Mouse (Mus musculus): ENCODE measurements around the gene Rgsl1. TPM values are rescaled to one million over a fixed set of nuclear protein-coding genes. Genes with fewer than 3 reads are reported as not detected.
A peak's percentile ranks its signal among the peaks of the same experiment; 100 is the strongest.
"Not testable (repeated sequence)": the region's sequence is repeated elsewhere in the genome, so short reads cannot be mapped to it uniquely, and the experiment has no call there.

Rgsl1 gene
- total RNA-seq, 2 experiments from 2014 or later: 0.48 to 0.50 TPM

- peak; percentile 19 to 62 for DNase-seq (ENCODE audit: low spot score in 2 of 2)
Measured at GRCm38 (mm10) chr1:153776257-153776656, 67.7 kb downstream of the Rgsl1 start.

- no peak for DNase-seq (ENCODE audit: low spot score in 2 of 2)
Measured at GRCm38 (mm10) chr1:153775174-153775573, 68.8 kb downstream of the Rgsl1 start.

- no peak for DNase-seq (ENCODE audit: low spot score in 2 of 2)
Measured at GRCm38 (mm10) chr1:153770776-153771167, 73.2 kb downstream of the Rgsl1 start.

DNA sequence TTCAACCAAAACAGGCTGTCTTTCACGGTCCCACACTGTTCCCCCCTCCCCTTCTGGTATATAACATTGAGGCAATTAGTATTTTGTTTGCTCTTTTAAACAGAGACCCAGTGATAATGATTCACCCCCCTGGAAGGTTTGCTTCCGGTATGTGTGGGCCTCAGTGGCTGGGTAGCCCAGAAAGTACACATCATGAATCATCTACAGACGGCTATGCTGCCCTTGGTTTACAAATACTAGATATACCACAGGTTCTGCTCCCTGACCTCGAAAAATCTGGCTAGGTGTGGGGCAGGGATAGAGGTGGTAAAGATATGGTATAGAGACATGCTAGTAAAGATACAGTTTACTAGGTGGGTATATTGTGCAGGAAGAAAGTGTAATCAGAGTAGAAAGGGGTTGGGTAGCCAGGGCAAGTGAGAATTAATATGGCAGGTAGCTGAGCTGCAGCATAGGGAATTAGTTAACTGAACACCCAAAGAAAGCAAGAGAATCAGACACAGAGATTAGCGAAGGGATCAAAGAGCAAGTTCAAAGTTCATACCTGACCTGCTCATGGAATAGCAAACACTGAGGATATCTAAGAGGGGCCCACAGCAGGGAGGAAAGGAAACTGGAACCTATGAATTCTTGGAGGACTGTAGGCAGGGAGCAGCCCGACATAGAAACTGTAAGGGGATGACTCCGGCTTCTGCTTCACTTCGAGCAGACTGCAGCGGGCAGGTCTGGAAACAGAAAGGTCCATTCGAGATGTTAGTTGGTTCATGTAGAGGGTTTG lies 73.8 kb downstream of the Rgsl1 start:
- no peak for DNase-seq (ENCODE audit: low spot score in 2 of 2)

GRCm38 (mm10) chr1:153769571-153769970 lies 74.4 kb downstream of the Rgsl1 start:
- DNase-seq (ENCODE audit: low spot score in 2 of 2): not testable (repeated sequence)

DNA sequence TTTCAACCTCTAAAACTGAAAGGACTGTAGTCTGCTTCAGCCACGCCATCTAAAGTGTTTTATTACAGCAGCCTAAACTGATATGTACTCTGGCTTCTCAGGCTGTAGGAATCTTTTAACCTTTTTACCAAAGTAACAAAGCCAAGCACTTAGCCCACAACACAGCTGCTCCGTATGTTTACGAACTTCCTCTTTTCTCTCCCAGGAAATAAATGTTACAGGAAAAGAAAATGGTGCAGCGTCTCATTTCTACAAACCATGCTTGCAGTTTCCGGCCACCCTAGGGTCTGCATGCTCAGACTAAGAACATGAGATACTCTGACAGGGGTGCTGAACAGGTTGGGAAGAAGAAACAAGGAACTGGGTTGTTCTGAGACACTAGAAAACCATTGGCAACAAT lies 75.5 kb downstream of the Rgsl1 start:
- no peak for DNase-seq (ENCODE audit: low spot score in 2 of 2)

DNA sequence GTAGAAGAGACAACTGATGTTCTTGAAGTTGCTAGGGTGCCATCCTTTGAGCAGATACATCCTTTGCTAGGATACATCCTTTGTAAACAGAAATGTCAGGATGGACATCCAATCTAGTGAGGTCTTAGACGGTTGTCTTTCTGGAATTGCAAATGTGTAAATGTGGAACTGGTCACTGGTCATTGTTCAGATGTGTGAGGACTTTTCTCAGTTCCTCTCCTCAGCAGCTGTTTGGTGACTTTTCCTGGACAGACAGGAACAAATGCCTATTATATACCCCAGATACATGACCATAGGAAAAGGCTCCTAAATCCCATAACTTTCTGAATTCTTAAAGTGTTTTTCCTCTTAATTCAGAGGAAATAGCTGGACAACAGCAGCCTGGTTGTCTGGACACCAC lies 76.7 kb downstream of the Rgsl1 start:
- no peak for DNase-seq (ENCODE audit: low spot score in 2 of 2)

- DNase-seq (ENCODE audit: low spot score in 2 of 2): no peak
Measured at GRCm38 (mm10) chr1:153766298-153766697, 77.6 kb downstream of the Rgsl1 start.

- DNase-seq (ENCODE audit: low spot score in 2 of 2): no peak
Measured at GRCm38 (mm10) chr1:153764136-153764535, 79.8 kb downstream of the Rgsl1 start.

- no peak for DNase-seq (ENCODE audit: low spot score in 2 of 2)
Measured at GRCm38 (mm10) chr1:153753725-153754464, 90.0 kb downstream of the Rgsl1 start.

- DNase-seq (ENCODE audit: low spot score in 2 of 2): no peak
Measured at GRCm38 (mm10) chr1:153752521-153752920, 91.4 kb downstream of the Rgsl1 start.

GRCm38 (mm10) chr1:153751763-153752301 lies 92.1 kb downstream of the Rgsl1 start:
- DNase-seq (ENCODE audit: low spot score in 2 of 2): no peak

DNA sequence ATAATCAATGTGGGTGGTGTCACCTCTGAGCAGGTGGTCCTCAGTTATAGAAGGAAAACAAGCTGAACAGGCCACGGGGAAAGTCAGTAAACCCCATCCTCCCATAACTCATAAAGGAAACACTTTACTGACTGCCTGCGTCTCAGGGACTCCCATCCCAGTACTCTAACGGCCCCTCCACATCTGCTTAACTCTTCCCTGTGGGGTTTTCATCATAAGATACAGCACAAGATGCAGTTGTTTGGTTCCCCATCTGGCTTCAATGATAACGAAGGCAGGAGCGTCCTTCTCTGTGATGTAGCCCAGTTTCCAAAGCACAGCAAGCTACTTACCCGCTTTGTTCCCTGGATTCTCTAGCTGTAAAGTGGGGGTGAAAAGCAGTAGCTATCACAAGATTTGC lies 93.9 kb downstream of the Rgsl1 start:
- DNase-seq (ENCODE audit: low spot score in 2 of 2): no peak

GRCm38 (mm10) chr1:153749211-153749801 lies 94.6 kb downstream of the Rgsl1 start, which contains the start of gene Rnasel:
Gene Rnasel (plus strand): TSS chr1:153749426.
- peak in 1 of 2 experiments; percentile 64 for DNase-seq (ENCODE audit: low spot score in 2 of 2)

GRCm38 (mm10) chr1:153748549-153748948 lies 95.4 kb downstream of the Rgsl1 start:
- DNase-seq (ENCODE audit: low spot score in 2 of 2): no peak

DNA sequence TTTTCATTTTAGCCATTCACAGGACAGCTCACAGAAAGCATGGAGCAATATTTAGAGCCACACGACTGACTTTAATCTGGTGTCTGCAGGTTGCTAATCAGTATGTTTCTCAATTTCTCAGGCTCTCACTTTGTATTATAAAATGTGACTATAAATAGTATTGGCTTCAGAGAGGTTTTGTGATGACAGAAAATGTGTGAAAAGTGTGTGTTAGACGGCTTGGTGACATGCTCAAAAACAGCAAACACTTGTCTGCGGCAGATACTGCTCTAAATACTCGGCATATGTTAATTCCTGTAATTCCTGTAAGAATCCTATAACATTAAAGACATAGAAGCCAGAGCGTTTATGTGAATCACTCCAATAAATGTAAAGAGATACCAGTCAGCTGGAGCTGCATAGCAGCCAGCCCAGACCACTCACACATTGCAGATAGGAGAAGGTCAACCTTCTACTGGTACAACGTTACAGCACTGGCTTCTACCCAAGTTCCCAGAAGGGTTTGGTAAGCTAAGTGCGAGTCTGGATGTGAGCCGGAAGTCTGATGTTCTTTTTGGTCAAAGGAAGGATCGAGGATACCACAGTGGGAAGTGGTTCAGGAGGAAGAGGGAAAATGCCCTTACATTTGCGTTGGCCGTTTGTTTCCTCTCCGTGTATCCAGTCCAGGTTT lies 95.9 kb downstream of the Rgsl1 start:
- no peak for DNase-seq (ENCODE audit: low spot score in 2 of 2)

DNA sequence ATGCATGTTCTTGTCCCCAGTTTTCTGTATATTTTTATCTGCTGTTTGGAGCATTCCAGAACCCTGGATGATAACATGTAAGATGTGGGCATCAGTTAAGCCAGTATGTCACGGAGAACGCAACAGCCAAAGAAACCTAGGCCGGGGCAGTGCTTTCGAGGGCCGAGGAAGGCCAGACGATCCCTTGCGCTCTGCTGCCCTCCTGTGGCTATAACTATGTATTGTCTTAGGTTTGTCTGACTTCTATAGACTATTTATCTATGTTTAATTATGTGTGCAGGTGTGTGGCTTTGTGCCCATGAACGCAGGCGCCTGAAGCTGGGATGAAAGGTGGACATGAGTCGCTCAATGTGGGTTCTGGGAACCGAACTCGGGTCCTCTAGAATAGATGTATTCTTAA lies 97.2 kb downstream of the Rgsl1 start:
- DNase-seq (ENCODE audit: low spot score in 2 of 2): peak; percentile 56 to 79

GRCm38 (mm10) chr1:153746119-153746670 lies 97.7 kb downstream of the Rgsl1 start:
- DNase-seq (ENCODE audit: low spot score in 2 of 2): no peak

- DNase-seq (ENCODE audit: low spot score in 2 of 2): peak; percentile 62 to 85
Measured at GRCm38 (mm10) chr1:153742374-153743155, 101.4 kb downstream of the Rgsl1 start.
